Mouse (Mus musculus) liver, postnatal 0 days (tissue): Measurements from ENCODE around the gene Frmd4b.

Experiments
- CTCF ChIP-seq: sonication (generic); IDR thresholded peaks from 2 replicates; pipeline ENCODE4 v1.5.1; 2016; ENCODE audit warnings: antibody characterized with exemption, low read depth
- EP300 ChIP-seq: IDR thresholded peaks from 2 replicates; pipeline ENCODE4 v1.6.1; 2016; ENCODE audit warnings: antibody characterized with exemption, low read depth, mild to moderate bottlenecking

GRCm38 (mm10) chr6:97658921-97659320 is 41.6 kb upstream of the Frmd4b start:
- no peak for TF ChIP-seq EP300
- TF ChIP-seq CTCF = no peak
